Mouse (Mus musculus): ENCODE results near the gene Pop4. TPM values are rescaled to one million over a fixed set of nuclear protein-coding genes. Genes with fewer than 3 reads are reported as not detected.

Pop4 gene
- polyA plus RNA-seq, 1 experiment from 2014 or later, result 89.3 TPM

DNA sequence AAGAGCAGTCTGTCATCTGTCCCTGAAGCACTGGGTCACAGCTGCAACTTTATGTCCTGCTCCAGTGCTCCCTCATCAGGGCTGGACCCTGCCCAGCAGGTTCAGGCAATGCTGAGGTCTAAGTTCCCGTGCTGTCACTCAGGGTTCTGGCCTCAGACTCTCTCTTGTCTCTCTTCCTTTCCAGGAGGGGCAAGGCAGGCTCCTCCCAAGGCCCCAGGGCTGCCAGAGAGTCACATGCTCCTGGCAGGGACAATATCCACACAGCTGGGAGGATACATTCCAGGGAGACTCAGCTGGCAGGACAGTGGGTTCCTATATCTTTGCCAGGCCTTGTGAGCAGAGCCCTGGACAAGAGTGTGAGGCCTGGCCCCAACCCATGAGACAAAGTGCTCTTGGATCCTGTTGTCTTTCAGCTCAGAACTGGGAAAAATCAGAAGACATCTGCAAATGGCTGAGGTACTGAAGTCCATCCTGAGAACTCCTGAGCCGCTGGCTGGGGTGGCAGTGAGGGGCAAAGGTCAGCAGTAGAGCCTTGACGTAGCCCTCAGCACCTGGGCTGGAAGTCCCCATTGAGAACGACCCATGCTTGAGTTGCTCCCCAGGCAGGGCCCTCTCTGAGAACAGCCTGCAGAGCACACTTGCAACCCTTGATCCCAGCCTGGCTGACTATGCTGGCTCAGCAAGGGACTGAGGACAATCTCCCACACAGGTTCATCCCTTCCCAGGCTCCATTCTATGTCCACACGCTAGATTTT lies 53.6 kb downstream of the Pop4 start:
- H3K9me3 ChIP-seq, result no peaks in the 10 kb centered on the region
- no peak overlapping the region for H3K4me3 ChIP-seq (replicated peaks)
- H3K4me1 ChIP-seq (replicated peaks), result no peaks in the 10 kb centered on the region
- no peak overlapping the region for H3K9ac ChIP-seq (replicated peaks)
- WGBS, result 61% methylated on average over 5 of the region's 5 CpGs
- H3K4me2 ChIP-seq (replicated peaks), result no peak overlapping the region
- no peak overlapping the region for H3K27ac ChIP-seq
- no peak for ATAC-seq
- no peaks in the 10 kb centered on the region for H3K27me3 ChIP-seq
- no peaks in the 10 kb centered on the region for H3K36me3 ChIP-seq

DNA sequence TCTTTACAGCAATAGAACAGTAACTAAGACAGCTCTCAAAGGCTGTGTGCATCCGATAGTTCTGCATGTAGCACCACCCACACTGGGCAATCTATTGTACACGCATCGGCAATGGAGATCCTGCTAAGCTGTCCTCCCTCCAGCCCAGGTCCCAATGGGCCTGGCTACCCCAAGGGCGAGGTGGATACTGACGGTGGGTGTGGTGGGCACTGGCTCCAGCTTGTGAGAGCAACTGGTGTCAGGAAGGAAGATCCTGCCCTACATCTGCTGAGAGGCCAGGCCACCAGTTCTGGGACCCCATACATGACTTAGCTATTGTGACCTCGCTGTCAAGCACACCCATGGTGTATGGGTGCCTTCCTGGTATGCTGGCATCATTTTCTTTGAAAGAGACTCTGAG lies 55.5 kb downstream of the Pop4 start:
- Histone ChIP-seq H3K27me3 (no peaks in the 10 kb centered on the region), H3K4me1 (replicated peaks) (no peaks in the 10 kb centered on the region), H3K9ac (replicated peaks) (no peak overlapping the region), H3K9me3 (no peaks in the 10 kb centered on the region), H3K36me3 (no peaks in the 10 kb centered on the region), H3K4me3 (replicated peaks) (no peak overlapping the region), H3K27ac (no peak overlapping the region), H3K4me2 (replicated peaks) (no peak overlapping the region)
- WGBS, result 86% methylated on average over 6 of the region's 6 CpGs
- no peak for ATAC-seq

DNA sequence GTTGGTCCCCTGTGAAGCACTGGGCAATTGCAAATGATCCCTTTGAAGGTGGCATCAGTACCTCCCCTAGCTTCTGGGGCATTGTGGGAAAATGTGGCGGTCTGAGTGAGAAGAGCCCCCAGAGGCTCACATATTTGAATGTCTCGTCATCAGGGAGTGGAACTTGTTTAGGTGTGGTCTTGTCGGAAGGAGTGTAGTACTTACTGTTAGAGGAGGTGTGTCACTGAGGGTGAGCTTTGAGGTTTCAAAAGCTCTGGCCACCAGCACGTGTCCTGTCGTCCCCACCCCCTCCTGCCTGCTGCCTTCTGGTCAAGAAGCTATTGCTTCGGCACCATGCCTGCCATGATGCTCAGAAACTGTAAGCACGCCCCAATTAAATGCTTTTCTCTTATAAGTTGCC lies 55.9 kb downstream of the Pop4 start:
- H3K27ac ChIP-seq, result no peak overlapping the region
- no peak for ATAC-seq
- H3K4me2 ChIP-seq (replicated peaks), result no peak overlapping the region
- no peak overlapping the region for H3K9ac ChIP-seq (replicated peaks)
- H3K27me3 ChIP-seq, result no peaks in the 10 kb centered on the region
- no peak overlapping the region for H3K4me3 ChIP-seq (replicated peaks)
- H3K4me1 ChIP-seq (replicated peaks), result no peaks in the 10 kb centered on the region
- 75% methylated on average over 7 of the region's 7 CpGs for WGBS
- no peaks in the 10 kb centered on the region for H3K36me3 ChIP-seq
- H3K9me3 ChIP-seq, result no peaks in the 10 kb centered on the region

DNA sequence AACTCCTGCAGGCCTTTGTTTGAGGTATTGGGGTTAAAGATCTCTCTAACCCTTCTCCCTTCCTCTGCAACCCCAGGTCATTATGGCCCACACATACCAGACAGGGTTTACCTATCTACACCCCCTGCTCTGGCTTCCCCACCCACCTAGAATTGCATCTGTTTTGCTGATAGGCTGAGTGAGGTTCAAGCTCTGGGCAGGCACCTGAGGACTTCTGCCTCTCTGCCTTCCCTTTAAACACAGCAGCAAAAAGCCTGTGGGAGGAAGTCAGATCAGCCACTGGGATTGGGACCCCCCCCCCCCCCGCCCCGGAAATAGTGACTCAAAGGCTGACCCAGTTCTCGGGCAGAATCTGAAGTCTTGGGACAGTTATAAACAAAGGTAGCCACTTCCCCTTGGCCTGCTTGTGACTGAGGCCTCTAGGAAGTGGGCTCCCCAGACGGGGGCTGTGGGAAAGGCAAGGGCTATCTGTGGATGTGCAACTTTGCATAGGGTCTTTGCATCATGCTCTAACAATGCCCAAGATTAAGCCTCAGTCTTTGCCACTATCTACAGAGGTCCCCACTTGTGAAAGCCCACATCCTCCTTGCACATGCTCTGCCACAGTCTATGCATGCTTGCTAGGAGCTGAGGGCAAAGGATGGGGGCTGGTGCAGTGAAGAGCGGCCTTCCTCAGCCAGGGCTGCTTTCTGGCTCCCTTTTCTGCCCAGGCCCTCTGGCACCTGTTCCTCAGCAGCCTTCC lies 56.6 kb downstream of the Pop4 start:
- ATAC-seq, result no peak
- no peak overlapping the region for H3K4me3 ChIP-seq (replicated peaks)
- H3K27ac ChIP-seq, result no peak overlapping the region
- H3K9me3 ChIP-seq, result no peaks in the 10 kb centered on the region
- H3K27me3 ChIP-seq, result no peaks in the 10 kb centered on the region
- no peak overlapping the region for H3K4me2 ChIP-seq (replicated peaks)
- WGBS, result 78% methylated on average over 5 of the region's 5 CpGs
- H3K36me3 ChIP-seq, result no peaks in the 10 kb centered on the region
- H3K9ac ChIP-seq (replicated peaks), result no peak overlapping the region
- H3K4me1 ChIP-seq (replicated peaks), result no peaks in the 10 kb centered on the region

DNA sequence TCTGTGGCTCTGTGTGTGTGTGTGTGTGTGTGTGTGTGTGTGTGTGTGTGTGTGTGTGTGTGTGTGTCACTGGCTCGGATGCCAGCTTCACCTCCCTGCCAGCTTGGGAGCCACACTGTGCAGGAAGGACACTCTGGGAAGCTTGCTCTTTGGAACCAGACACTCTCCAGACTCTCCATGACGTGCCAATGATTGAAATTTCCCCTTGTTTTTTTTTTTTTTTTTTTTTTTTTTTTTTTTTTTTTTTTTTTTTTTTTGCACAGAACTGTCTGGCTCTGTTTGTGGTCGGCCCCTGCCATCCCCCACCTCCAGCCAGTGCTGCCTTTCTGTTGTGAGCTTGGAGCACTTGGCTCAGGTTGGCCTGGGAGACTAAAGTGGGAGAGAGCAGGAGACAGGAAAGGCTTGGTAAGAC lies 58.6 kb downstream of the Pop4 start:
- Histone ChIP-seq H3K27me3 (no peaks in the 10 kb centered on the region), H3K4me2 (replicated peaks) (no peak overlapping the region), H3K4me3 (replicated peaks) (no peak overlapping the region), H3K4me1 (replicated peaks) (no peaks in the 10 kb centered on the region), H3K9me3 (no peaks in the 10 kb centered on the region), H3K9ac (replicated peaks) (no peak overlapping the region), H3K27ac (no peak overlapping the region), H3K36me3 (no peaks in the 10 kb centered on the region)
- 53% methylated on average over 3 of the region's 3 CpGs for WGBS
- no peak for ATAC-seq

Other genes with a start within 250 kb of the Pop4 start
- 33.3 and 34.7 TPM in 2 replicates for gene Uri1, start 247.9 kb downstream of the Pop4 start, polyA plus RNA-seq (2015; fragmentation: Nextera tagmentation; extraction: Ambion mirVana)
- gene Ccne1, start 163.9 kb downstream of the Pop4 start, polyA plus RNA-seq (2015; fragmentation: Nextera tagmentation; extraction: Ambion mirVana), result 15.7 and 17.6 TPM in 2 replicates
- gene 1600014C10Rik, start 88.2 kb downstream of the Pop4 start, polyA plus RNA-seq (2015; fragmentation: Nextera tagmentation; extraction: Ambion mirVana), result 21.7 and 22.6 TPM in 2 replicates
- gene Plekhf1, start 43.4 kb downstream of the Pop4 start, polyA plus RNA-seq (2015; fragmentation: Nextera tagmentation; extraction: Ambion mirVana), result 0.58 TPM in 2 replicates

All from midbrain, embryonic 13.5 days (tissue).